In genomic region chrX:36987851-36988250, GRCm38 (mm10) we compare ENCODE assay signal across 9 mouse cellular contexts. TPM values are rescaled to one million over a fixed set of nuclear protein-coding genes. Genes with fewer than 3 reads are reported as not detected.
DNase-seq lines count a peak whose midpoint lies in the region; ATAC-seq and TF ChIP-seq lines count a peak whose summit lies in the region.
"Had no signal": no experiment of that assay in that cellular context is flagged by ENCODE, and none has a peak within 500 bp of the region (broad histone marks: within the 10 kb centered on the region; RNA-seq: fewer than 3 reads in every experiment).

No protein-coding gene starts in this region.

- 70% methylated on average over 4 of the region's 4 CpGs for WGBS in cerebellum, adult 2 months
- 68% methylated on average over 4 of the region's 4 CpGs for WGBS in neural tube, embryonic 11.5 days
- WGBS in liver, embryonic 13.5 days (ENCODE audit: insufficient replicate concordance) = 54% methylated on average over 4 of the region's 4 CpGs

- H3K27ac ChIP-seq in cerebellum, adult 2 months (ENCODE audit: insufficient read depth, low read length) = no peak overlapping the region
- H3K27ac ChIP-seq in neural tube, embryonic 11.5 days (ENCODE audit: low read depth, low read length) = no peak overlapping the region
- no peak overlapping the region for H3K27ac ChIP-seq in liver, embryonic 13.5 days

- no peak for DNase-seq in cerebellum, adult 2 months
- DNase-seq in cerebellum, postnatal 10 days = no peak
- DNase-seq in neural tube, embryonic 11.5 days (ENCODE audit: low spot score) = no peak
- DNase-seq in neural tube, embryonic 10.5 days (ENCODE audit: extremely low spot score, low spot score) = no peak
- no peak for DNase-seq in liver, embryonic 13.5 days
- no peak for DNase-seq in urinary bladder, postnatal 14 days (ENCODE audit: low spot score)
- DNase-seq in layer of hippocampus, adult 9-11 months = no peak
- DNase-seq in layer of hippocampus, postnatal 10 days (ENCODE audit: low spot score in 2 of 2) = no peak
- DNase-seq: thymus, postnatal 4 days had no signal

- H3K4me2 ChIP-seq in neural tube, embryonic 11.5 days (ENCODE audit: low read depth) = peak overlapping the region; percentile 58
- H3K4me2 ChIP-seq in liver, embryonic 13.5 days = peak overlapping the region; percentile 73

- H3K36me3 ChIP-seq in neural tube, embryonic 11.5 days (ENCODE audit: control insufficient read depth, insufficient read depth, low read length) = no peaks in the 10 kb centered on the region
- H3K36me3 ChIP-seq in liver, embryonic 13.5 days = no peaks in the 10 kb centered on the region

- H3K4me1 ChIP-seq in cerebellum, adult 2 months (ENCODE audit: control insufficient read depth, insufficient read depth, low read length) = 0 out of 2 replicates have a peak, but pooled peaks cover 2% of the 10 kb centered on the region
- H3K4me1 ChIP-seq in neural tube, embryonic 11.5 days (ENCODE audit: control insufficient read depth, insufficient read depth, low read length) = no peaks in the 10 kb centered on the region; the same call in 1 of the 2 replicates
- no peaks in the 10 kb centered on the region for H3K4me1 ChIP-seq in liver, embryonic 13.5 days (replicated peaks)

- ATAC-seq in neural tube, embryonic 11.5 days (ENCODE audit: insufficient read depth, low FRiP score, low TSS enrichment) = no peak
- no peak for ATAC-seq in liver, embryonic 13.5 days (ENCODE audit: low read depth)

- H3K9ac ChIP-seq in neural tube, embryonic 11.5 days (ENCODE audit: low read length) = no peak overlapping the region
- no peak overlapping the region for H3K9ac ChIP-seq in liver, embryonic 13.5 days

- TF ChIP-seq POLR2A in cerebellum, adult 2 months (IDR thresholded peaks at IDR 0.05; ENCODE audit: borderline replicate concordance, insufficient read depth, low read length) = no peak

- no peaks in the 10 kb centered on the region for H3K9me3 ChIP-seq in neural tube, embryonic 11.5 days (ENCODE audit: control insufficient read depth, low read length)
- H3K9me3 ChIP-seq in liver, embryonic 13.5 days (replicated peaks) = no peaks in the 10 kb centered on the region

- no peaks in the 10 kb centered on the region for H3K27me3 ChIP-seq in cerebellum, adult 2 months (ENCODE audit: control insufficient read depth, insufficient read depth, low read length)
- H3K27me3 ChIP-seq in neural tube, embryonic 11.5 days (ENCODE audit: control insufficient read depth, insufficient read depth, low read length) = no peaks in the 10 kb centered on the region
- H3K27me3 ChIP-seq in liver, embryonic 13.5 days = no peaks in the 10 kb centered on the region

- TF ChIP-seq CTCF in cerebellum, adult 2 months (IDR thresholded peaks at IDR 0.05; ENCODE audit: borderline replicate concordance, insufficient read depth, low read depth, low read length) = no peak

- peak overlapping the region; percentile 94 for H3K4me3 ChIP-seq in cerebellum, adult 2 months (replicated peaks; ENCODE audit: insufficient read depth, low read depth, low read length)
- H3K4me3 ChIP-seq in neural tube, embryonic 11.5 days (ENCODE audit: low read depth, low read length) = no peak overlapping the region
- H3K4me3 ChIP-seq in liver, embryonic 13.5 days (replicated peaks) = no peak overlapping the region

RNA-seq across cellular contexts. Expression of gene Sept6, which starts 3.7 kb away (rescaled TPM):
- 58.9 and 59.5 TPM in 2 replicates for polyA plus RNA-seq in cerebellum, adult 2 months (2012; rRNA removed)
- polyA plus RNA-seq in neural tube, embryonic 11.5 days (2014; fragmentation: Nextera tagmentation; extraction: Ambion mirVana) = 59.3 and 65.5 TPM in 2 replicates
- polyA plus RNA-seq in liver, embryonic 13.5 days (2015; fragmentation: Nextera tagmentation; extraction: Ambion mirVana) = 5.0 and 5.9 TPM in 2 replicates
- total RNA-seq in layer of hippocampus, postnatal 10 days (2021) = 10 to 100 TPM; 62.0 to 64.6 TPM
